Mouse (Mus musculus) kidney, adult 2 months (tissue): ENCODE results near the gene Pole. TPM values are rescaled to one million over a fixed set of nuclear protein-coding genes. Genes with fewer than 3 reads are reported as not detected.

Experiments used
- DNase-seq: peaks from one replicate; pipeline ENCODE4 v3.0.0; 2021
- H3K27ac ChIP-seq: fragments of 200-500 bp; 2 replicates; pipeline ENCODE4 v1.5.1; 2012; ENCODE audit warnings: low read depth, low read length, control low read depth, inconsistent platforms; ENCODE audit not compliant: insufficient read depth
- H3K27me3 ChIP-seq: fragments of 200-500 bp; replicated peaks from 2 replicates; pipeline ENCODE4 v1.6.1; 2012; ENCODE audit warnings: mild to moderate bottlenecking, moderate library complexity, low read length, inconsistent platforms; ENCODE audit not compliant: control insufficient read depth, insufficient read depth
- H3K36me3 ChIP-seq: fragments of 200-500 bp; 2 replicates; pipeline ENCODE4 v1.6.1; 2012; ENCODE audit warnings: mild to moderate bottlenecking, moderate library complexity, low read length, inconsistent platforms; ENCODE audit not compliant: control insufficient read depth, insufficient read depth
- H3K4me1 ChIP-seq: fragments of 200-500 bp; 2 replicates; pipeline ENCODE4 v1.6.1; 2011; ENCODE audit warnings: low read length; ENCODE audit not compliant: control insufficient read depth, insufficient read depth
- H3K4me3 ChIP-seq: fragments of 200-500 bp; 2 replicates; pipeline ENCODE4 v1.5.1; 2011; ENCODE audit warnings: mild to moderate bottlenecking, low read depth, low read length, control low read depth; ENCODE audit not compliant: insufficient read depth
- CTCF ChIP-seq: fragments of 200-500 bp; conservative IDR thresholded peaks from 2 replicates; pipeline ENCODE4 v1.5.1; 2011; ENCODE audit warnings: low read depth, mild to moderate bottlenecking, control low read depth, low read length, moderate library complexity, mixed read lengths; ENCODE audit not compliant: insufficient read depth, insufficient read length
- POLR2A ChIP-seq: fragments of 200-500 bp; IDR thresholded peaks from one replicate; pipeline ENCODE4 v1.6.1; 2011; ENCODE audit warnings: low read depth, low read length, control low read depth
- WGBS: fragments of 180-500 bp; shearing (Covaris S2); methylation state at CpG from one replicate; pipeline ENCODE4 v1.1.7; 2018; 5-methylcytosine and 5-hydroxymethylcytosine counted together
- polyA plus RNA-seq: library from polyadenylated mRNA; depleted of rRNA; stranded (reverse); fragments of >200 nt; gene quantifications from 2 replicates; pipeline ENCODE4 v1.2.3, GENCODE M21; 2012

The Pole gene
- polyA plus RNA-seq, 1 experiment: 2.0 TPM

- Histone ChIP-seq H3K27me3 (no peaks in the 10 kb centered on the region), H3K4me1 (no peaks in the 10 kb centered on the region), H3K27ac (no peak overlapping the region), H3K4me3 (peak overlapping the region; percentile 52), H3K36me3 (no peaks in the 10 kb centered on the region)
- no peak for DNase-seq
- 39% methylated on average over 28 of the region's 28 CpGs for WGBS
- TF ChIP-seq POLR2A (no peak), CTCF (no peak)
Measured at GRCm38 (mm10) chr5:110362813-110363178, 76.7 kb downstream of the Pole start.

DNA sequence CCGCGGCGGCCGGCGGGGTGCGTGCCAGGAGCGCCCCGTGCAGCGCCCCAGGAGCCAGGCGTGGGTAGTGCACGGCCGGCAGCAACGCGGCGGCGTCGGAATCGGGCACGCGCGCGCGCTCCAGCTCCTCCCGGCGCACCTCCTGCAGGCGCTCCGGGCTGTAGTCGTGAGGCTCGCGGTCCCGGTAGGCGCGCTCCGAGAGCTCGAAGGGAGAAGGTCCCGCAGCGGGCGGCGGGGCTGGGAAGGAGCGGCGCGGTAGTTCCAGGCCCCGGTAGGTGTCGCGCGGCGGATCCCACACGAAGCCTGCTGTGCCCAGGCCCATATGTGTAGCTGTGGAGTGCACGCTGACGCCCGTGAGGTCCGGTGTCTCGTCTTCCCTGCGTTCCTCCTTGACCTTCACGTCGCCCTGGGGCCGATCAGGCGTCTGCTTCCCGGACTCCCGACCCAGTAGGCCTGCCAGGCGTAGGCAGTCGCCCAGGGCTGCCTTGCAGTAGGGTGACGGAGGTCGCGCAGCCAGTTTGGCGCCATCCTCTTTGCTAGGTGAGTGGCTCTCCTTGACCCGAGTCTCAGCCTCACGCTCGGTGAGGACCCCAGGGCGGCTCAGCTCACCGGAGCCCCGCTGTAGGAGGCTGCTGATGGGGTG, 77.2 kb downstream of the Pole start:
- H3K4me3 ChIP-seq: peak overlapping the region; percentile 52
- 24% methylated on average over 72 of the region's 72 CpGs for WGBS
- H3K4me1 ChIP-seq: no peaks in the 10 kb centered on the region
- H3K36me3 ChIP-seq: no peaks in the 10 kb centered on the region
- TF ChIP-seq CTCF (no peak; the same call in 1 of the 2 replicates), POLR2A (no peak)
- H3K27ac ChIP-seq: no peak overlapping the region
- H3K27me3 ChIP-seq: no peaks in the 10 kb centered on the region
- peak; percentile 63 for DNase-seq

DNA sequence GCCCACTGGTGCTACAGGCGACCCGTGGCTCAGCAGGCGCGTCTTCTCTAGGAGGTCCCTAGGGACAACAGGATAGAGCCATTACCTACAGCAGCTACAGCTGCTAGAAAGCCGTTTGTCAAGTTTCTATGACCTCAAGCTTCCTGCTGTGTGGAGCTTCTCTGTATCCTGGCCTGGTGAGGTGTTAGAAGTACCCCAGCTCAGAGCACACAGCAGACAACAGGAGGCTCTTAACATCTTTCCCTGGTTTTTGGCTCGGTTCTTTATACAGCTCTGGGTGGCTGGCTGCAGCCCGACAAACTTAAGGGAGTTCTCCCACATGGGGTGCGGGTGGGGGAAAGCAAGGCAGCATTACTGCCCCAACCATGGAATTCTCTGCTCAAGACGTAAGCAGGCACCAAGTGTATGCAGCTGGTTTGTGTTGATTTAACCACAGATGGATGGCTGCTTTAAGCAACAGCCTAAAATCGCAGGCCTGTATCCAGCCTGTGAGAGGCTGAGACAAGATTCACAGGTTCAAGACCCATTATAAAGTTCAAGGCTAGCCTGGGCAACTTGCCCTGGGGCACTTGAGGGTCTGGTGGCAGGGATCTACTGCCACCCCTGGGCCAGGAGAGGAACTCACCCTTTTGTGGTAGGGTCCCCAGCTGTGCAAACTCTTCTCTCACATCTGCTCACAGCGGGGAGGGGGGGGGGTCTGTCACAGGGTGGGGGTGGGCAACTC, 77.9 kb downstream of the Pole start:
- no peaks in the 10 kb centered on the region; the same call in 1 of the 2 replicates for H3K36me3 ChIP-seq
- no peaks in the 10 kb centered on the region for H3K27me3 ChIP-seq
- H3K4me1 ChIP-seq: no peaks in the 10 kb centered on the region
- DNase-seq: no peak
- TF ChIP-seq POLR2A (no peak), CTCF (no peak)
- 82% methylated on average over 11 of the region's 11 CpGs for whole genome bisulfite sequencing
- H3K4me3 ChIP-seq: no peak overlapping the region
- no peak overlapping the region for H3K27ac ChIP-seq

DNA sequence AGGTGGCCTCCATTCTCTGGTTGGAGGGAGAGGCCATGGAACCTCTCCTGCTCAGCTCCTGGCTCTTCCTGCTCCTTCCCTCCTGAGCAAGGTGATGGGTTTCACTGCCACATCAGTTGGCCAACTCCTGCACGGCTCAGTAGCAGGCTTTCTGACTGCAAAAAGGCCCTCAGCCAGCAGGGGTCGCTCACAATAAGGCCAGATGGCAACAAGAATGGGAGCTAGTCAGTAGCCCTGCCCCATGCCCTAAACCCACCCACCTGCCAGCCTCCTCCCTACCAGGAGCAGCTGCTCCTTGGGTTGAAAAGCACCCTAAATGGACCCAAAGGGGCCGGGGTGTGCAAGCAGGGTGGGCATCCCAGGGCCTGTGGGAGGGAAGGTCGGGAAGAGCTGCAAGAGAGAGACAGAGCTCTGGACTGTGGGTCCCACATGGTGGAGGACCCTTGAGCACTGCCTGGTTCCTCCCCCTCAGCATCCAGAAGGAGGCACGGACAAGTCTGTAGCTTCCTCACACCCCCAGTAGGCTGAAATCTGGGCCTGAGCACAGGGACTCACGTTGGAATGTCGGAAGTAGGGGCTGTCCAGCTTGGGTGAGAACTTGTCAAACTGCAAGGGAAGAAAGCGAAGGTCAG, 90.8 kb downstream of the Pole start:
- H3K27ac ChIP-seq: no peak overlapping the region
- H3K27me3 ChIP-seq: no peaks in the 10 kb centered on the region
- DNase-seq: peak; percentile 75
- TF ChIP-seq CTCF: peak; percentile 78
- no peak for TF ChIP-seq POLR2A
- no peak overlapping the region for H3K4me3 ChIP-seq
- H3K36me3 ChIP-seq: 0 out of 2 replicates have a peak, but pooled peaks cover 2% of the 10 kb centered on the region
- no peaks in the 10 kb centered on the region for H3K4me1 ChIP-seq
- 52% methylated on average over 8 of the region's 8 CpGs for WGBS

DNA sequence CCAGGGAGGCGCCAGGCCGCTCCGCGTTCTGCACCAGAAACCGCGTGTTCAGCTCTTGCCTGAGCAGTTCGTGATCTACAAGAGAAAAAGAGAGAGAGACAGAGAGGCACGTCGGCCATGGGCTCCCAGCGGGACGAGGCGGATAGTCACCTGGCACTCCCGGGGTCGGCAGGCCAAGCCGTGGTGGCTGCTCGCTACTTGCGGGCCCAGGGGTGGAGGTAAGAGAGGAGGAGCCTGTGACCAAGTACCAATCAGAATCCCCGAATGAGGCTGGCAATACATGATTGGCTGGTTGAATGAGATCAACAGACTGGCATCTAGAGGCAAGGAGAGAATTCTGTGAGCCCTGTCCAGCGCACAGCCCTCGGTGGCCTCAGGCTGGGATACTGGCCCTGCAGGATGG, 92.1 kb downstream of the Pole start:
- no peak for DNase-seq
- Histone ChIP-seq H3K4me3 (no peak overlapping the region), H3K4me1 (no peaks in the 10 kb centered on the region), H3K27ac (no peak overlapping the region), H3K27me3 (no peaks in the 10 kb centered on the region), H3K36me3 (0 out of 2 replicates have a peak, but pooled peaks cover 2% of the 10 kb centered on the region)
- TF ChIP-seq POLR2A: no peak
- TF ChIP-seq CTCF: no peak
- 69% methylated on average over 20 of the region's 20 CpGs for WGBS

GRCm38 (mm10) chr5:110379086-110379485, 93.0 kb downstream of the Pole start:
- H3K4me3 ChIP-seq: no peak overlapping the region
- no peaks in the 10 kb centered on the region for H3K4me1 ChIP-seq
- H3K27me3 ChIP-seq: no peaks in the 10 kb centered on the region
- DNase-seq: no peak
- WGBS: 90% methylated on average over 15 of the region's 15 CpGs
- H3K27ac ChIP-seq: no peak overlapping the region
- 0 out of 2 replicates have a peak, but pooled peaks cover 2% of the 10 kb centered on the region for H3K36me3 ChIP-seq
- TF ChIP-seq CTCF (no peak), POLR2A (no peak)

DNA sequence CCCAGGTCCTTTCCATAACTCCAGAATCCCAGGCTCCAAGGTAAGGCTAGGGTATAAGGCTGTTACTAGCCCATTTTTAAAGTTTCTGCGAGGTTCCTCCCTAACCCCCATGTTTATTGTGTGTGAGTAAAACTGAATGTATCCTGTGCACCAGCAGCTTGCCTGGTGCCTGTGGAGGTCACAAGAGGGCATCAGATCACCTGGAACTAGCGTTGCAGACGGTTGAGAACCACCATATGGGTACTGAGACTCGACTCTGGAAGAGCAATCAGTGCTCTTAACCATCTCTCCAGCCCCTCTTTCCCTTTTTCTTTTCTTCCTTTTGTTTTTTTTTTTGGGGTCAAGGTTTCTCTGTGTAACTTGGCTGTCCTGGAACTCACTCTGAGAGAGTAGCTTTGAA, 93.7 kb downstream of the Pole start:
- Histone ChIP-seq H3K36me3 (0 out of 2 replicates have a peak, but pooled peaks cover 2% of the 10 kb centered on the region), H3K4me1 (no peaks in the 10 kb centered on the region), H3K27me3 (no peaks in the 10 kb centered on the region), H3K27ac (no peak overlapping the region), H3K4me3 (no peak overlapping the region)
- TF ChIP-seq CTCF (no peak), POLR2A (no peak)
- DNase-seq: no peak
- WGBS: 83% methylated on average over 4 of the region's 4 CpGs
